Mouse (Mus musculus) forebrain, embryonic 15.5 days (tissue): Measurements from ENCODE around the gene Myf5. TPM values are rescaled to one million over a fixed set of nuclear protein-coding genes. Genes with fewer than 3 reads are reported as not detected.

Experiments
- microRNA-seq: library from miRNA; unstranded; fragments of <30 nt; microRNA quantifications from one replicate; pipeline ENCODE4, GENCODE M21; 2016
- polyA plus RNA-seq: library from polyadenylated mRNA; unstranded; fragments of >200 nt; fragmentation: Nextera tagmentation; extraction: Ambion mirVana; gene quantifications from 2 replicates; pipeline ENCODE4 v1.2.1, GENCODE M21; 2015

Gene Myf5
- polyA plus RNA-seq, 1 experiment from 2014 or later: not detected

Small RNA genes within 50 kb of the gene (microRNA-seq; reads per million reads assigned to microRNA genes)
- not detected for gene Gm44403

Other genes starting within 250 kb of the Myf5 start
- gene Lin7a, start 214.4 kb downstream of the Myf5 start, polyA plus RNA-seq: 12.7 and 16.8 TPM in 2 replicates
- not detected in 2 replicates for gene Myf6, start 8.6 kb upstream of the Myf5 start, polyA plus RNA-seq
- 0.05 and 0.11 TPM in 2 replicates for gene Ptprq, start 233.9 kb upstream of the Myf5 start, polyA plus RNA-seq